Mouse (Mus musculus) spleen, postnatal 14 days (tissue): ENCODE results near the gene Ascc1.

ENCODE experiments used
- DNase-seq, 2 experiments: peaks; one replicate each; pipeline ENCODE4 v3.0.0; 2021 to 2022; ENCODE audit warnings: low spot score in 2 of 2

Ascc1 gene

DNA sequence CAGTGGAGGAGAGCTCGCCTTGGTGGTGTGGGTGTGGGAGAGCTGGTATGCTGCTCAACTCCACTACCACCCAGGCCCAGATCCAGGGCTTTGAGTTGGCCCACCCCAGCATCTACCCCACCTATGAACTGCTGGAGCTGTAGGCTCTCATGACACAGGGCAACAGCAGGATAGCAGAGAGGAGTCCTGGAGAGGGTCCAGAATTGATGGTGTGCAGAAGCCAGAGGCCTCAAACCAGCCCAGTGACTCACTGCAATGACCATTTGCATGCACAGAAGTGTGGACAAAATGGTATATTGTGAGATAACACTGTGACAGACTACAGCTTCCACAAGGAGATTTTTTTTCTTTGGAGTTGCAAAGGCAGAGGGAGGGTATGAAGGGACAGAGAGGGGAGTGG is 21.1 kb downstream of the Ascc1 start:
- no peak for DNase-seq

DNA sequence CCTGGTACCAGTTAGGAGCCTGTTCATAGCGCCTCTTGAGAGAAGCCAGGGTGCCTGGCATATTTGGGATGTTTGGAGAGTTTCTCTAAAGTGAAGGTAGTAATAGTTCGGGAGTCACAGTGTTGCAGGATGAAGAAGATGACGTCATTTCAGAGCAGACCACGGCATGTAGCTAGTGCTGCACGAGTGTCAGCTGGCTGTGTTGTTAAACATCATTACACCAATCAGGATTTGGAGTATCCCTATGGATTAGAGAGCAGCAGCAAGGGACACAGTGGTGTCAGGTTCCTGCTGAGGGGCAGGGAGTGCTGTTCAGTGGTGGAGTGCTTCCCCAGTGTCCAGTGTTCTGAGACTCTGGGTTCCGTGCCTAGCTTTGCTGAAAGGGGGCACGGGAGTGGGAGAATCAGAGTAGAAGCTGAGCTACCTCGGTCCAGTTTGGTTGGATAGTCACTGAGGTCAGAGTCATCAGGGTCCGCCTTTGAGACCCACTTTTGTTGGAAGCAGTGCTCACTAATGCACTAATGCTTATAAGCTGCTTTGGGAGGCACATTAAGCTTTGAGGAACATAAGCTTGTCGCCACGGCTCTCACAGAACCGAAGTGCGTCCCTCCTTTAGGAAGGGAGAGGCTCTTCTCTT is 24.3 kb downstream of the Ascc1 start:
- no peak for DNase-seq

DNA sequence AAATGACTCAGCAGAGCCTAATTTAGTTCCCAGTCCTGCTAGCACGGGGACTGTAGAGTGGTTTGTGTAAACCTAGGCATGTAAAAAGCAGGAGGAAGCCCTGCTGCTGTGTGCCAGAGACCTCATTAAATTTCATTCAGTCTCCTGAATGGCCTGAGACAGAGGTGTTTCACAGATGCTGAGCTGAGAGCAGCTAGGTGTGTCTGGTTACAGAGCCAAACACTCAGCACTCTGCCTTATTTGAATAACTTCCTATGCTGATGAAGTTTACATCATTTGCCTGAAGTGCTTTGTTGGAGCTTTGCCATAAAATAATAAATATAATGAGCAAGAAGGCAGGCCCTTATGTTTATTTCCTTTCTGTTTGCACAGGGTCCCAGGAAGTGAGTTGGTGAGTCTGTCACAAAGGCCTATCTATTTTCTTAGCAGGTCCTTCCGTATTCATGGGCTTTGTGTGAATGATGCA is 25.0 kb downstream of the Ascc1 start:
- DNase-seq, result no peak

GRCm38 (mm10) chr10:60028181-60028580 is 25.6 kb downstream of the Ascc1 start:
- peak in 1 of 2 experiments; percentile 5 for DNase-seq

GRCm38 (mm10) chr10:60028979-60029378 is 26.4 kb downstream of the Ascc1 start:
- DNase-seq, result no peak

DNA sequence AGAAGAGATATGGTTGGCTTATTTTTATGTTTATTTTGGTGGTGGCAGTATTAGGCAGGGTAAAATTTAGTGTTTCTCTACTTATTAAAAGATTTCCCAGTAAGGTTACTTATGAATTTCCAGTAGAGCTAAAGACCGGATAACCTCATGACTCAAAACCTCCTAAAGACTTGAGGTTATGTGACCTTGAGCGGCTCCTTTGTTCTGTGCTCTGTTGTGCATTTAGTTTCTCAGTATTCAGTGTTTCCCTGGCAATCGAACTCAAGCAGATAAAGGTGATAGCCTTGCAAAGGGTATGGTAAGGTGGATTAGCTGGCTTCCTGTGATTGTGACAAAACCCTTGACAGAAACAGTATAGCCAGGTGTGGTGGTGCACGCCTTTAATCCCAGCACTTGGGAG is 26.8 kb downstream of the Ascc1 start:
- no peak for DNase-seq

DNA sequence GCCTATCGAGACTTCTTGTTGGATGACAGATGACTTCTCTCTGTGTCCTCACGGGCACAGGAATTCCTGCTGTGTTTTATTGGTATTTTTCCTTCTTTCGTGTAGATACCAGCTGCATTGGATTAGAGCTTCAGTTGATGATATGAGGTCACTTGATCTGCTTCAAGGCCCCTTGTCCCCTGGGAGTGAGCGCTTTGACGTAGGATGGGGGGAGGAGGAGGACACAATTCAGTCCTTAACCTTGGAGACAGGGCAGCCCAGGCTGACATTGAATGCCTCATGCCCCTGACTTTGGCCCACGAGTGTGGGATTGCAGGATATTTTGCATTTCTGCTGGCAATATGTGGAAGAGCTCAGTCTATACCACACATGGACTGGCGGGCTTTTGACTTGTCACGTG is 29.0 kb downstream of the Ascc1 start:
- DNase-seq, result no peak

DNA sequence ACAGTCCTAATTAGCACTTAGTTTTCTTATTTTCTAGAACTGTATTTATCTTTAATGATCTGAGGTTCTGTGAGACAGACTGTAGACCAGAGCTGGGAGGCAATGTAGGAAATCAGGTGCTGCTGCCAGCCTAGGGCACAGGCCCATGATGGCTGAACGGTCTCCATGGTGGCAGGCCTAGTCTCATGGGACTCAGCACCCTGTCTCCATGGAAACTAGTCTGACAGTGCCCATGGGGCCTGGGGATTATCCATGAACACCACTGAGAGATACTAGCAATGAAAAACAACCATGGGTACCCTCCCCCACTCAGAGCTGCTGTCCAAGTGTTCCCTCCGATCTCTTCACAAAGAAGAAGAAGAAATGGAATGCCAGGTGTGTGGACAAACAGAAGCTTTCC is 29.4 kb downstream of the Ascc1 start:
- DNase-seq, result no peak

- DNase-seq, result no peak
Measured at GRCm38 (mm10) chr10:60032622-60033021, 30.0 kb downstream of the Ascc1 start.

DNA sequence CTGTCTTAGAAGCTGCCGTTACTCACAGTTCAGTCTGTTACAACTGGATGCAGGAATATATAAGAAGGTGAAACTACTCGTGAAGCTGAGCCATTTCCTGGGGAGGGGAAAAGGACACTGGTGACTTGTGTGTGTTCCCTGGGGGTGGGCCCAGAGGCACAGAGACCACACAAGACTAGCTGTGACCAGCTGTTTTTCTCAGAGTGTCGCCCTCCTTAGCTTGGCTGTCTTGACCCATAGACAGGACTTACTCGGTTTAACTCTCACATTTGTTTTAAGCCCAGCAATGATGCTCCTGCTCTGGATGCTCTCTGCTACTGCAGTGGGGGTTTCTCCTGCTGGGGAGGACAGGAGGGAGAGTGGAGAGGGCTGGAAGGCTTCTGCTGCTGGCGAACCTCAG is 30.5 kb downstream of the Ascc1 start:
- no peak for DNase-seq

DNA sequence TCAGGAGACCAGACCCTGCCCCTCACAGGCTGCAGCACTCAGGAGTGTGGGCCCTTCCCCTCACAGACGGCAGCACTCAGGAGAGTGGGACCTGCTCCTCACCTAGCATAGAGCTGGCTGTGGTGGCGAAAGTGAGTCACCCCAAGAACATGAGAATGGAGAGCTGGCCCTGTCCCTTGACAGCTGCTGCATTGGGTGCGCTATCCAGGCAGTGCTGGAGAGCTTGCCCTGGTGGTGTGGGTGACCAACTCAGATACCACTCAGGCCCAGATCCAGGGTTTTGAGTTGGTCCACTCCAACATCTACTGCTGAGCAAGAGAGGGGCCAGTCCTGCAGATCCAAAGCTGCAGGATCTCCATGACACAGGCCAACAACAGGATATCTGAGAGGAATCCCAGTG is 32.0 kb downstream of the Ascc1 start:
- DNase-seq, result no peak

- no peak for DNase-seq
Measured at GRCm38 (mm10) chr10:60035744-60036143, 33.1 kb downstream of the Ascc1 start.

- DNase-seq, result no peak
Measured at GRCm38 (mm10) chr10:60042350-60042922, 39.8 kb downstream of the Ascc1 start.

DNA sequence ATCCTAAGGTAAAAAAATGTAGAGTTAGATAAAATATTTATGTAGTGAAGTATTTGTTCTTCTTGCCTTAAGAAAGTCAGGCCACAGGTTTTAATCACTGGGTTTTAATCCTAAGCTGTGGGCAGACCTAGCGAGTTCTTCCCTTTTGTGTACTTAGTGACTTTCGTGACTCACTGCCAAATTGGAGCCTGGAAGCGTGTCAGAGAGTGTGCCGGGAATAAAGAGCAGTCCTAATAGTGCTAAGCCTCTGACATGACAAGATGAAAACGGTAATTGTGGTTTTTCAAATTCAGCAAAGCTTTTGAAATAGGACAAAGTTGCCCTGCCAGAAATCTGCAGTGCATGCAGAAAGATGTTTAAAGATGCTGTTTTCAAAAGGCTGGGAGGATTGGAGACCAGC is 44.1 kb downstream of the Ascc1 start:
- no peak for DNase-seq

DNA sequence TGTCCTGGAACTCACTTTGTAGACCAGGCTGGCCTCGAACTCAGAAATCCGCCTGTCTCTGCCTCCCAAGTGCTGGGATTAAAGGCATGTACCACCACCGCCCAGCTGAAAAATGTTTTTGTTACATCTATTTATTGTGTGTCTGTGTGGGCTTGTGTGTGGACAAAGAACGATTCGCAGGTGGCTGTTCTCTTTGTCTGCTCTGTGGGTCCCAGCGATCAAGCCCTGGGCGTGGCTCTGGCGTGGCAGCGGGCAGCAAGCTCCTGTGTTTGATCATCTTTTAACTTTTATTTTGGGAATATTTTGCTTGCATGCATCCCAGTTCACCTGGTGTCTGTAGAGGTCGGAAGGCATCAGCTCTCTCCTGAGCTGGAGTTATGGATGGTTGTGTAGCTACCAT is 48.0 kb downstream of the Ascc1 start:
- DNase-seq, result no peak

DNA sequence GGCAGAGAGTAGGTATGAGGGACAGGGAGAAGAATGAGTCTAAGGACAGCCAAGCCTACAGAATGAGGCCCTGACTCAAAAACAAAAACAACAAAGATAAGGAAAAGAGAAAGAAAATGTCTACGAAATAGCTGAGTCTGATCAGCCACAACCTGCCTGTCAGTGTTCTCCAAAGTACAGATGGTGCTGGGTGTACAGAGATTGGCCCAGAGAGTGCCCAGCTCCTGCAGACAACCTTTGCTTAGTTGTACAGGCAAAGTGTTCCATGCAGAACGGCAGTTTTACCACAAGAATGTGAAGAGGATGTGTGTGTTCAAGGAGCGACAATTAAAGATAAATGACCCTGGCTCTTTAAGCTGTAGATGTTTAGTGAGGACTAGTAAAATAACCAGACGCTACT is 50.5 kb downstream of the Ascc1 start:
- DNase-seq, result no peak

DNA sequence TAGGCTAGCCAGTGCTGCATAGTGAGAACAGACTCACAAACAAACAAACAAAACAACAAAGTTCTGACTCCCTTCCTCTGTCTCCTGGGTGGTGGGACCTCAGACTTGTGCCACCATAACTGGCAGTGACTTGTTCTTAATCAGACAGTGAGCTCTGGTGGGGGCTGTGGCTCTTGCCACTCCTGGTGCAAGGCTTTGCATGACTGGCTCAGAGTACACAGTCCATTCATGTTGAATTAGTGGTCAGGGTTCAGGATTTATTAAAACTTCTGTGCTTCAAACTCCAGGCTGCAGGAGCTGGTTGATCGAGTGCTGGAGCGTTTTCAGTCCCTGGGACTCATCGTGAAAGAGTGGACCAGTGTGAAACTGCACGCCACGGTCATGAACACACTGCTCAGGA is 59.6 kb downstream of the Ascc1 start:
- DNase-seq, result no peak

DNA sequence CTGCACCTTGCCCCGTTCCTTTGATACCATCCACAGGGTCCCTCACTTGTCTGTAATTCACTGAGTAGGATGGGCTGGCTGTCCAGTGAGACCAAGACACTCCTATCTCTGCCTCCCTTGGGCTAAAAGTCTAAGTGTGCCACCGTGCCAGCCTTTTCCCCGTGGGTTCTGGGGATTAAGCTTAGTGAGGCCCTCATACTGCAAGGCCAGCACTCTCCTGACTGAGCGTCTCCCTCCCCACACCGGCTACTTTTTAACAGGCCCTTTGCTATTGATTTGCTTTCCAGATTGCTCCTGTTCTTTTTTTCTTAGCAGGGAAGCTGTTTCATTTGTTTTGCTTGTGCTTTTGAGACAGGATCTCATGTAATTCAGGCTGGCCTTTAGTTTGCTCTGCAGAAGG is 60.3 kb downstream of the Ascc1 start:
- DNase-seq, result no peak

DNA sequence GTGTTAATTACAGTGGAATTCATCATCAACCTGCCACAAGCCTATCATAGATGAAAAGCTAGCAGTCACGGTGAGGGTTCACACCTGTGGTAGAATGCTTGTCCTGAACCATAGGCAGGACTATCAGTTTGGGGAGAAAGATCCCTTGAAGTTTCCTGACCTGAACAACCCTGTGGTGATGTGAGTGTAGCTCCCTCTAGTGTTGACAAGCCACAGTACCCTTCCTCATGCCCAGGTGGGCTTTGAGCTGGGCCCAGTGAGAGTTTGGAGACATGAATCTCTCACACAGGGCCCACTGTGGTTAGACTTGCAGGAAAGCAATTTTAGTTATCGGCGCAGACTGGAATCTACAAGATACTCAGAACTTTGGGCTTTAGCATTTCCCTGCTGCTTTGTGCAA is 63.9 kb downstream of the Ascc1 start:
- DNase-seq, result peak in 1 of 2 experiments; percentile 28

- no peak for DNase-seq
Measured at GRCm38 (mm10) chr10:60075159-60075558, 72.6 kb downstream of the Ascc1 start.

DNA sequence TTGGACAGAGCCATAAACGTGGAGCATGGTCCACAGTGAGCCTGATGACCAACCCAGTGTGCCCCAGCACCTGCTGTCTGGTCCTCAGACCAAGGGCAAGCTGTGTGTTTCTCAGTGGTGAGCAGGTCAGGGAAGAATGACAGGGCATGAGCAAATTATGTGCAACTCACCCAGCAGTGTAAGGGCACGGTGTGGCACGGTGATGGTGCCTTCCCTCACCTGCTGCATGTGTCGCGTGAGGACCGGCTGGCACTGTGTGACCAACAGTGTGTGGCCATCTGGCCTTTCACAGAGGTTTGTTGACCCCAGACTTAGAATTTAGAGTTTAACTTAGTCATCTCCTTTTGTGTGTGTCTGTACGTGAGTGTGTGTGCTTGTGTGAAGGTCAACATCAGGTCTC is 74.6 kb downstream of the Ascc1 start:
- no peak for DNase-seq

DNA sequence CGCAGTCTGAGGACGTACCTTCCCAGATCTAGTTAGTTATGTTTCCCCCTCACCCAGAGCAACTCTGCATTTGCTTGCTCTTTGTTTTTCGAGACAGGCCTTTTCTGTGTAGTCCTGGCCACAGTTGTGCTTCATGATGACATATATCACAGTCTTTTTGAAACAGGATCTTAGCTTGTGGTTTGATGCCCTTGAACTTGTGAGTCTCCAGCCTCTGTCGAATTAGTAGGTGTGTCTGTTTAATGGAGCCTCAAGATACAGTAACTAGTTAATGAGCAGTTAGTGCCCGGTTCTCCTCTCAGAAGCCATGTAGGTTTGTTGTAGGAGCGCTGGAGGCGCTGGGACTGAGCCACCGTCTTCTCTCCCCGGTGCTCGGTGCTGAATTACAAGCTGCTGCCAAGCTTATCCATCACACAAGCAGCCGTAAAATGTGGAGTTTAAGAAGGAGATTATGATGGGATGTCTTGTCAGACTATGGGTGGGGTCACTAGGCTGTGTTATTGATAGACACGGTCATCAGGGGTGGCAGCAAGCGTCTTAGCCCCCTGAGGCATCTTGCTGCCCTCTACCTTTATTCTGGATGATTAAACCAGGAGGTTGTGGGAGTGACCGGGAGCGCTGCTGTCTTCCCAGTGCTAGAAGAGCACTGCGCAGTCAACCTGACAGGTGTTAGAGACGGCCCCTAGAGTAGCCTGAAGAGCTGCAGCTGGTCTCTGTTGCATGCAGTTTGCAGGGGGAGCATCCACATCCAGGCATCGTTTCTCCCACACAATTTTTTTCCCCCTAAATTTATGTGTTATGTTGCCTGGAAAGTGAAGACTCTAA is 75.3 kb downstream of the Ascc1 start:
- no peak for DNase-seq

DNA sequence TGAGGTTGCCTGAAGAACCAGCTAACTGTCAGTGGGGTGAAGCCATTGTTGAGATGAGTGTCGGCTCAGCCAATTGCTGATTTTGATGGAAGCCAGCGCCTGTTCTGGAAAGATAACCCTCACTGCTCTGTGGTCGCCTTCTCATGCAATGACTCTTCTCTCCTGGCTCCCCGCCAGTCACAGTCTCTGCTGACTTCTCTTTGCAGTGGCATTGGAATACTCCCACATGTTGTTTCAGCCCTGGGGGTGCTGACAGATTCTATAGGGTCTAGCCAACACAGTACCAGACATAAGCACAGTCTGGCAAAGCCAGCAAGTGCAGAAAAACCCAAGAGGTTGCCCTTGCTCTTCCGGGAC is 75.9 kb downstream of the Ascc1 start:
- peak; percentile 37 to 53 for DNase-seq
